Mouse (Mus musculus) hematopoietic stem cell, adult 5-6 weeks (primary cell): ENCODE measurements around the gene Dync1li1. TPM values are rescaled to one million over a fixed set of nuclear protein-coding genes. Genes with fewer than 3 reads are reported as not detected.
A peak's percentile ranks its signal among the peaks of the same experiment; 100 is the strongest.
"Not testable (repeated sequence)": the region's sequence is repeated elsewhere in the genome, so short reads cannot be mapped to it uniquely, and the experiment has no call there.

Source experiments
- ATAC-seq, 2 experiments: fragments of 125-278 bp in 1 of 2; replicated peaks in 1 of 2; 2 replicates each; pipeline ENCODE4 v1.8.0; 2016 to 2017; ENCODE audit warnings: inconsistent platforms in 2 of 2, mild to moderate bottlenecking in 2 of 2, moderate number of reproducible peaks in 2 of 2, low read depth in 1 of 2, moderate TSS enrichment in 1 of 2; ENCODE audit not compliant: low FRiP score in 2 of 2, poor library complexity in 2 of 2, severe bottlenecking in 2 of 2, insufficient read depth in 1 of 2, low TSS enrichment in 1 of 2
- total RNA-seq: library from RNA; stranded (forward); fragments of 172-1452, 232-1000 nt; gene quantifications from 2 replicates; pipeline ENCODE4 v1.2.3, GENCODE M21; 2017

Dync1li1 gene
- total RNA-seq, 1 experiment from 2014 or later = 62.9 TPM

DNA sequence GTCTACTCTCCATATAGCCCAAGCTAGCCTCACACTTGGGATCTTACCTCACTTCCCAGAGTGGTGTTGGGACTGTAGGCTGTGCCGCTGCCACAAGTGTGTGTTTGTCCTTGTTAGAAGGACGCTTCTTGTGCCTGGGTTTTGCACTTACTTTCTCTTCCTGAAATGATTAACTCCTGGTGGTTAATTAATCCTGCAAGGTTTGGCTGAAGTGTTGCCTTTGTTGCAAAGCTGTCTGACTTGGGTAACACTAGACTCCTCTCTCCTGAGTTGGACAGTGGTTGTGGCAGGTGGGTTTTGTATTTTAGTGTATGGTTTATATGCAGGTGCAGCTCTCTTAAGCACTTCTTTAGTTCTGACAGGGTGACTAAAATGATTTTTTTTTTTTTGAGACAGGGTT lies 12.4 kb downstream of the Dync1li1 start:
- no peak for ATAC-seq

DNA sequence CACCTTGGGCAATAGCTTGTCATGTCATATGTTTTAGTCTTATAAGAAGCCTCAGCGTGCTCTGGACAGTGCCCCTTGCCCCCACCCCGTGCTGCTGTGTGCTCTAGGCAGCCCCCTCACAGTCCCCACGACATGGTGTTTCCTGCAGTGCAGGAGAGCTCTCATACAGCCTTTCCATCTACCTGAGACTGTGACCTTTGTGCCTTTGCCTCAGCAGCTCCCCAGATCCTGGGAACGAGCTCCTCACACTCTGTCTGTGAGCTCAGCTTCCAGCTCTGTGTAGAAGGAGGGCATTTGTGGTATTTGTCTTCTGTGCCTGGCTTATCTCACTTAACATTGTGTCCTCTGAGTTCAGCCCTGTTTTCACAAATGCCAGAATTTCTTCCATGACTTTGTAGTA lies 13.3 kb downstream of the Dync1li1 start:
- ATAC-seq = no peak

DNA sequence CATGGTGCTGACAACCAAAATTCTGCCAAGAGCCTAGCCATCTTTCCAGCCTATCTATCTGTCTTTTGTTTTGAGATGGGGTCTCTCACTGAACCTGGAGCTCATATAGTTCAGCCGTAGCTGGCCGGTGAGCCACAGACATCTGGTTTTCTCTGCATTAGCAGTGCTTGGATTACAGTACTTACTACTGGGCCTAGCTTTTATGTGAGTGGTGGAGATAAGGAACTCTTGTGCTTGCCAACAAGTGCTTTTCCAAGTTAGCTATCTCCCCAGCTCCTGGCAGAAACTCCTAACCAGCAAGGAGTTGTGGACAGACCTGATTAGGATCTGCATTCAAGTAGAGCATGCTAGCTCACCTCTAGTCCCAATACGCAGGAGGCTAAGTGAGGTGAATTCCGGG lies 19.2 kb downstream of the Dync1li1 start:
- ATAC-seq = no peak

DNA sequence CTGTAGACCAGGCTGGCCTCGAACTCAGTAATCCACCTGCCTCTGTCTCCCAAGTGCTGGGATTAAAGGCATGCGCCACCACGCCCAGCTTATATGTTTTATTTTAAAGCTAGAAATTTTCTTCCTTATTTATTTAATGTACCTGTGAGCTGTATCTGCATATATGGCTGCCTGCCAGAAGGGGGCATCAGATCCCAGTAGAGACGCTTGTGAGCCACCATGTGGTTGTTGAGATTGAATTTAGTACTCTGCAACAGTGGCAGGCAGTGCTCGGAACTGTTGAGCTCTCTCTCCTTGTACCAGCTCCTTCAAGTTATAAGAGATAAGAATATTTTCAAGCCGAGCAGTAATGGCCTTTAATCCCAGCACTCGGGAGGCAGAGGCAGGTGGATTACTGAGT lies 21.8 kb downstream of the Dync1li1 start:
- ATAC-seq = no peak

DNA sequence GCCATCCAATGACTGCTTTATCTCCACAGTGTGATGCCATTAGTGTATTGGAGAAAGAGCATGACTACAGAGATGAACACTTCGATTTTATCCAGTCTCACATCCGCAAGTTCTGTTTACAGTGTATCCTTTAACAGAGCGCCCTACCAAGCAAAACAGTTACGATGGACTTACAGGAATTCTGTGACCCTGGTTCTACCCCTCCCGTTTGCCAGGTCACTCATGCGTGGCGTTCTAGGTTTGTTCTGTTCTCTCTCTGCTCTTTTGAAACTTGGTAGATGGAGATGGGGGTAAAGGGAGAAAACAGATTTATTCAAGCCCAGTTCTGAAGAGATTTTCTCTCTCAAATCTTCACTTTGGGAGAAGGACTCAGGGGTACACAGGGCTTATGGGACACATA lies 24.9 kb downstream of the Dync1li1 start:
- no peak for ATAC-seq

DNA sequence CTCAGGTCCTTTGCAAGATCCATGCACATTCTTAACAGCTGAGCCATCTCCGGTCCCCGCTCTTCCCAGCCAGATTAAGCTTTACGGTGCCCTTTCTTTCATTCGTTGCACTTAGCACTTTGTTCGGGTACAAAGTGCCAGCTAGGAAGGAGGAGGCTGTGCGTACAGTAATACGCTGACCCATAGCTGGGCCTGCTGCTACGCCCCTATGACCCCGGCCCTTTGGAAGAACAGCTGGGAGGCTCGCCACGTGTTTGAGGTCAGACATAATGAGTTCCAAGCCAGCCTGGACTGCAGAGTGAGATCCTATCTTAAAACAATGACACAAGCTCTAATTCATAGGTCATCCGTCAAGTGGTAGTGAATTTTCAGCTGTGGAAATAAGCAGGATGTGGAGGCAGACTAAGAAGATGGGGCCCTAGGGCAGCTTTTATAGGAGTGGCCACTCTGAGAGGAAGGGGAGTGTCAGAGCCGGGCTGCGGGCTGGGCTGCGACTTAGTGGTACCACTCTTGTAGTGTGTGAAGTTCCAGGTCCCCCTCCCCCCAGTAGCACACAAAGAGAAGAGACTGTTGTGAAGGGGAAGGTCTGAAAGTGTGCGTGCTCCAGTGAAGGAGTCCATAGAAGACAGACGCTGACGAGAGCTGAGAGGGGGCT lies 28.2 kb downstream of the Dync1li1 start:
- no peak for ATAC-seq

DNA sequence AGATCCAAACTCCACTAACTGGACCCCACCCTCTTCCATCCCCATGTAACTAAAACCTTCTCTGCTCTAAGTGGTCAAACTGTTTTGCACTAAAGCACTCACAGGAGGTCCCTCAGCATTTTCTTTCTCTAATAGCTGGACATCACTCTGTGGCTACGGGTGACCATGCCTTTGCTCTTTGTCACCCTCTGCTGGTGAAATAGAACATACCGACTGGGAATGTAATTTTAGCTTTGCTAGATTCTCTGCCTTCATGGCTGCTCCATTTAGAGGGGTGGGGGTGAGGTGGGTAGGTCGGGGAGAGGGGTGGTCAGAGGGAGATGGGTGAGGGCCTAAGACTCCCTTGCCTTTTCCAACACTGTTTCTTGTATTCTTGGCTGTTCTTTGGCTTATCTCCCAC lies 38.7 kb downstream of the Dync1li1 start:
- ATAC-seq = 0 out of 4 replicates have a peak, but pooled peaks of 1 of the 2 experiments have one; percentile 30

DNA sequence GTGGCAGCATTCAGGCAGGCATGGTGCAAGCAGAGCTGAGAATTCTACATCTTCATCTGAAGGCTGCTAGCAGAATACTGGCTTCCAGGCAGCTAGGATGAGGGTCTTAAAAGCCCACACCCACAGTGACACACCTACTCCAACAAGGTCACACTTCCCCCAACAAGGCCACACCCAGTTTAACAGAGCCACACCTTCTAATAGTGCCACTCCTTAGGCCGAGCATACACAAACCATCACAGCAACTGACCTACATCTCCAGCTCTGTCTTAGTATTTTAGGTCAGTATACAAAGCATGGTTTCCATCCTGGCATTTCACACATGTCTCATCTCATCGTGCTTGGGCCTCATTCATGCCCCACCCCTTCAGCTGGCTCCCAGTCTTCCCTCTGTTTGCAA lies 39.8 kb downstream of the Dync1li1 start:
- ATAC-seq = not testable (repeated sequence)

DNA sequence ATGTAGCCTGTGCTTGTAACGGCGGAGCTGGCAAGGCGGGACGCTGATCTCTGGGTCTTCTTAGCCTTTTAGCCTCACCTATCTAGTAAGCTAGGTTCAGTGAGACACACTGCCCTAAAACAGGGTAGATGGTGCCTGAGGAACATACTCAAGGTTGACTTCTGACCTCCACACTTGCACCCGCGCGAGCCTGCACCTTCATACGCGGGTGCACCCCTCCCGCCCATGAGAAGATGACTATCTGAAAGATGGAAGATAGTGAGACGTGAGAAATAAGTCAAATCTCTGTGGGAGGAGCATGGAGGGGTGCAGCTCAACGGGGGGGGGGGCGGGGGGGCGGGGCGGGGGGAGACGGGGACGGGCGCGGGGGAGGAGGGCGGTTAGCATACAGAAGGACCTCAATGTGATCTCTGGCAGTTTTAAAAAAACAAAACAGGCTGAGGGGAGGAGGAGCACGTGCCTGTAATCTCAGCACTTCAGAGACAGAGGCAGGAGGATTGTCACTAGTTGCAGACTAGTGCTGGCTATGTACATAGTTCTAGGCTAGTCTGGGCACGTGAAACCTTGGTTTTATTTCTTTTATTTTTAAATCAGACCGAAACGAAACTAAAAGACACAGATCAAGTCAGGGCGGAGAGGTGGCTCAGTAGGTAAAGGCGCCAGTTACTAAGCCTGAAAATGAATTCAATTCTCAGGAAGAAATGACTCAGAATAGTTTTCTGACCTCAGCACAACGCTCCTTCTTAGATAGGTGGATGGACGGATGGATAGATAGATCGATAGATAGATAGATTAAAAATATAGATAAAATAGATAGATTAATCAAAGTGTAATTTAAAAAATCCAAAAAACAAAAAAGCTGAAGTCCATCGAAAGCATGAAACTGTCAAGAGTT lies 41.6 kb downstream of the Dync1li1 start:
- ATAC-seq = no peak

DNA sequence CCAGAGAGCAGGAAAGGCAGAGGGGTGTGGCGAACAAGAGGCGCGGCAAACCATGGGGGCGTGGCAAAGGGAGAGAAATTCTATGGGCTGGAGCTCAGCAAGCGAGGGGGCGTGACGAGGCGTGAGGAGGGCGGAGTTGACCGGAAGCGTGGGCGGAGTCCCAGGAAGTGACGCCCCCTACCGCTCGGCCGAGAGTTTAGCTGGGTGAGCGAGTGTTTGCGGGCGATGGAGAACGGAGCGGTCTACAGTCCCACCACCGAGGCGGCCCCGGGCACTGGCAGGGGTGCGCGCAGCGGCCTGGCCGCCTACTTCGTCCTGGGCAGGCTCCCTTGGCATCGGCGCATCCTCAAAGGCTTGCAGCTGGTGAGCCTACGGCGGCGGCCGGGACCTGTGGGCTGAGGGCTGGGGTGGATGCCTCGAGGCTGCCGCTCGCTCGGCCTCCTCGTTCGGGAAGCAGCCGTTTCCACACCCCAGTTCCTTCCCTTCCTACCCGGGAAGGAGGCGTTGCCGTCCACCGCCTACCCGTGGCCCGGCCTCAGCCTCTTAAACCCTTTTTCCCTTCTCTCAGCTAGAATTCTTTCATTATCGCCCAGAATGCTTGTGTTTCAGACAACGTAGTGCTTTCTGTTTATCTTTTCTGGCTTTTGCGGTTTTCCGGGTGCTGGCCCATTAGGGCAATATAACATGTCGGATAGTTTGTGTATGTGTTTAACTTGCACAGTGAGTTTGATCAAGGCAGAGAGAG lies 42.6 kb downstream of the Dync1li1 start, which contains the start of gene Cmtm6:
TSS of gene Cmtm6 (plus strand) at position 106 of the 745 bp plus-strand sequence.
- peak; percentile 93 to 94 for ATAC-seq

DNA sequence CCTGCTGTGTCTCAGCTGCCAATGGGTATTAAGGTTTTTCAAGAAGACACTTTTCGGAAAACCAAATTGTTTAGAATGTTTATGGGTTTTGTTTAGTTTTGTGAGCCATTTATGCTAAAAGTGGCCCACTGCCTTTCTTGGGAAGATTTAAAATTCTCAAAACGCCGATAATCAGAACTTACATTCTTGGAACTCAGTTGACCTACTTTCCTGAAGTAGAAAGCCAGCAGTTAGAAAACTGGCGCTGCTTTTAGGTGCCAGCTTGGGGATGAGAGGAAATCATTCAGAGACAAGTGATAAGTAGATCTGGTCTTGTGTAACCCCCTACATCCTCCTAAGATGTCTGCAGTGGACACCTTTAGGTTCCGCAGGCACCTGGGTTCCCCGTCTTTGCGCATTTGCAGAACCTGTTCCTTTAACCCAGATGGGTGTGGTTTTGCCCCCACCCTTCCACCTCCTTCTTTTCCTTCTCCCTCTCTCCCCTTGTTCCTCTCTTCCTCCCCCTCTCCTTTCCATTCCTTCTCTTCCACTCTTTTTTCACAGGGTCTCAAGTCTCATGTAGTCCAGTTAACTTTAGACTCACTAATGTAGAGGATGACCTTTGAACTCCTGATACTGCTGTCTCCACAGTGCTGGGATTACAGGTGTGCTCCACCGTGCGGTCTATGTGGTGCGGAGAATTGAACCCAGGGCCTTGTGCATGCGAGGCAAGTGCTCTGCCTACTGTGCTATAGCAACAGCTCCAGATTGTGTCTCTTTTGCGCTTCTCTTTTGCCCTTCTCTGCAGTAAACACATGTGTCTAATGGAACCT lies 43.5 kb downstream of the Dync1li1 start:
- no peak for ATAC-seq

DNA sequence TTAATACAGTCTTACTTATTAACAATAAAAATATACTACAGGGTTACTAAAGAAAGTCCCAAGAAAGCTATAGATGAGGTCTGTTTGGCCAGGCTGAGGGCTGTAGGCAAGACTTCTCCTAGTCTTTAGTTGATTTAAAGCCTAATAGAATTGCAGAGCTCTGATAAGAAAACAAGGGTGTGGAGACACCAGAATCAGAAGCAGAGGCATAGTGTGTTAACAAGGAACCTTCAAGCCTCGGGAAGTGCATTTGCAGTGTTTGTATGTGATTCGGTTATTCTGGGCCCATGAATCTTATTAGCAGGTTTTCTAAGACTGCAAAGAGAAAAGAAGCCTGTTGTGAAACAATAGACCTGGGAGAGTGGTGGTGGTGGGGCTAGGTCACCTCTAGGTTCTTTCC lies 44.6 kb downstream of the Dync1li1 start:
- ATAC-seq = no peak

DNA sequence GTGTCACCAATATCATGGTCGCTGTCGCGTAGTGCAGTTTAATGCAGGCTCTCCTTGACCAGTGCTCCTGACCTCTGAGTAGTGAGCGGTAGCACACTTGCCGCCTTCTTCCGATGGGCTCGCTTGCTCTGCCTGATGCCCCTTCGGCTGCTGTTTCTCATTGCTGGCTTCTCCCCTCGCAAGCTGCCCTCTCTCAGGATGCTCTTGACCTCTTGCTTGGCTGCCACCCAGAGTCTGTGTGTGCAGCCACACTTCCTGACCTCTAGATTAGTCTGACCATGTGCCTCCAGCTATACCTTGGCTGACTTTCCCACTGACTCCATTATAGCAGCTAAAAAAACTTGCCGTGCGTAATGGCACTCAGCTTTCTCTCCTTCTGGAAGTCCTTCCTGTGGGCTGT lies 47.9 kb downstream of the Dync1li1 start:
- ATAC-seq = no peak

DNA sequence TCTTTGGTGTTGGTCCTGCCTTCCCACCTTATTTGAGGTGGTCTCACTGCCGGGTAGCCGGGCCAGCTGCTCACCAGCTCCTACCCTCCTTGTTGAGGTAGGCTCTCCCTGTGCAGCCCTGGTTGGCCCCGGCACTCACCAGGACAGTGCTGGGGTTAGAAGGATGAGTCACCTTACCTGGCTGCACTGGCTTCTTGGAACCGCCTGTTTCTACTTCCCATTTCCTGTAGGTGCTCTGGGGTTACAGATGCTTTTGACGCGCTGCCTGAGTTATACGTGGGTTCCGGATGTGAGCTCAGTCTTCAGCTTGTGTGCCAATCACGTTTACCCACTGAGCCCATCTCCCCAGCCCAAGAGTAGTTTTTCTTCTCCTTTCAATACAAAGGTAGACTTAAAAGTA lies 51.7 kb downstream of the Dync1li1 start:
- ATAC-seq = no peak

DNA sequence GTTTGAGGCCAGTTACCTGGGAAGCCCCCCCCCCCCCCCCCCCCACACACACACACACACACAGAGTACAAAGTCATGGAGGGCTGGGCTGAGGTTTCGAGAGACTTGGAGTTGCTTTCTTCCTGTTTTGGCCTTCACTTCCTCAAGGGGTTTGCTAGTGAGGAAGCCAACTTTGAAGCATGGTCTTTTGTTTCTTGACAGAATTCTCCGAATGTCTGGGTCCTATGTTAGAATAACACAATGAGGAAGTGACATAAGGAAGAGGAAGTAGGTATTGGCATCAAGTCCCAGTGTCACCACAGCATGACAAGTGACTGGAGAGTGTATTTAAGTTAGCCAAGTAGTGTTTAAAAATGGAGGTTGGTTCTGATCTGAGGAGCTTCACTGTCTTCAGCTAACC lies 54.1 kb downstream of the Dync1li1 start:
- ATAC-seq = peak; percentile 91 to 97

DNA sequence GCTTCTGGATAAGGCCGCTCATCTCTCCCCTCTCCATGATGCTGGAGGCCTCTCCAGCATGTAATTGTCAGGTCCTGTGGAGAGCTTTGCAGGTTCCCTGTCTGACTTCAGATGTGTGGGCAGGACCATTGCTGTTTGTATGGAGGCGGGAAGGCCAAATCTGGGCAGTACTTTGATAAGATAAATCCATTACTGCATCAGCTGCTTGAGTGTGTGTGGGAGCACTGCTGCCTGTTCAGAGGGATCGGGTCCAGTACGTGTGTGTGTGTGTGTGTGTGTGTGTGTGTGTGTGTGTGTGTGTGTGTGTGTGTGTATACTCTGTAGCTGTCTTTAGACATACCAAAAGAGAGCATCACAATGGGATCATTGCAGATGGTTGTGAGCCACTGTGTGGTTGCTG lies 56.6 kb downstream of the Dync1li1 start:
- ATAC-seq = no peak

DNA sequence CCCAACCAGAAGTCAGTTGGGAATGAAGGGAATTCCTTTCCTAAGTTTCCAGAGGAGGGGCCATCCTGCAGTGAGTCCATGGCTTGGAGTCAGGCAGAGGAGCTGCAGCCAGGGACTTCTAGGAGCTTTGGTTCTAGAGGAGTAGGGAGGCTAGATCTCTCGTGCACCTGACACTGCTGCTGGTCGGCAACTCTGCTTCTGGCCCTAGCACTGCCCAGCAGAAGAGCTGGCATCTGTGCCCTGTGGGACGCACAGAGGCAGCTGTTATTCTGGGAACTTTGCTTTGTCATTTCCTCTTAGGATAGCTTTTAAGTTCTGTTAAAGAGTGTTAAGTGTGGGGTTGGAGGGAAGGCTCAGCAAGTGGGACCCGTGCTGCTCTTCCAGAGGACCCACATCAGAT lies 57.1 kb downstream of the Dync1li1 start:
- ATAC-seq = no peak
